Mouse (Mus musculus) cortical plate, adult 2 months (tissue): ENCODE results near the gene Tm9sf1. TPM values are rescaled to one million over a fixed set of nuclear protein-coding genes. Genes with fewer than 3 reads are reported as not detected.
A peak's percentile ranks its signal among the peaks of the same experiment; 100 is the strongest.

Source experiments
- H3K27ac ChIP-seq: fragments of 200-500 bp; 2 replicates; pipeline ENCODE4 v1.5.1; 2012; ENCODE audit warnings: low read length, control low read depth, inconsistent platforms; ENCODE audit not compliant: insufficient read depth
- H3K4me1 ChIP-seq: fragments of 200-500 bp; 2 replicates; pipeline ENCODE4 v1.6.1; 2011; ENCODE audit warnings: low read length; ENCODE audit not compliant: control insufficient read depth, insufficient read depth
- H3K4me3 ChIP-seq: fragments of 200-500 bp; 2 replicates; pipeline ENCODE4 v1.5.1; 2011; ENCODE audit warnings: mild to moderate bottlenecking, low read length, control low read depth; ENCODE audit not compliant: insufficient read depth
- CTCF ChIP-seq: fragments of 200-500 bp; IDR thresholded peaks from 2 replicates; pipeline ENCODE4 v1.5.1; 2011; ENCODE audit warnings: mild to moderate bottlenecking, control low read depth, low read length; ENCODE audit not compliant: insufficient read depth; ENCODE audit errors: extremely low read depth
- POLR2A ChIP-seq: fragments of 200-500 bp; IDR thresholded peaks from 2 replicates; pipeline ENCODE4 v1.6.1; 2011; ENCODE audit warnings: mild to moderate bottlenecking, low read length, control low read depth; ENCODE audit not compliant: insufficient read depth; ENCODE audit errors: extremely low read depth
- polyA plus RNA-seq: library from polyadenylated mRNA; depleted of rRNA; stranded (reverse); fragments of >200 nt; gene quantifications from 2 replicates; pipeline ENCODE4 v1.2.3, GENCODE M21; 2012; rRNA removed

Tm9sf1 gene
- polyA plus RNA-seq, 1 experiment = 30.8 TPM

DNA sequence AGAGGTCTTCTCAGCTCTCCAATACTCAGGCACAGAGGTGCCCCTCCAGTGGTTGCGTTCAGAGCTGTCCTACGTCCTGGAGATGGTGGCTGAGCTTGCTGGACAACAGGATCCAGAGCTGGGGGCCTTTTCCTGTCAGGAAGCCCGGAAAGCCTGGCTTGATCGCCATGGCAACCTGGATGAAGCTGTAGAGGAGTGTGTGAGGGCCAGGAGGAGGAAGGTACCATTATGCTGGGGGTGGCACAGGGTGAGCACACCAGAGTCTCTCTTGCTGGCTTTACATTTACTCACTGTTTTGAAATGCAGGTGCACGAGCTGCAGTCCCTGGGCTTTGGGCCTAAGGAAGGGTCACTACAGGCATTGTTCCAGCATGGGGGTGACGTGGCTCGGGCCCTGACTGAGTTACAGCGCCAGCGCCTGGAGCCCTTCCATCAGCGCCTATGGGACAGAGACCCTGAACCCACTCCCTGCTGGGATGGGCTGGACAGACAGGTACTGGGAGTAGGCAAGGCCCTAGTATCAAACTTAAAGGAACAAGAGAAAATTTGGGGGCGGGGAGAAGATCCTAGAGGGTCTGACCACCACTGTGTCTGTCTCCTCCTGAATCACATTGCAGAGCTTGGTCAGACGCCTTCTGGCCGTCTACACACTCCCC is 47.4 kb downstream of the Tm9sf1 start:
- Histone ChIP-seq H3K27ac (no peak overlapping the region), H3K4me1 (no peaks in the 10 kb centered on the region; the same call in 1 of the 2 replicates), H3K4me3 (no peak overlapping the region)
- no peak for TF ChIP-seq POLR2A
- TF ChIP-seq CTCF = no peak

DNA sequence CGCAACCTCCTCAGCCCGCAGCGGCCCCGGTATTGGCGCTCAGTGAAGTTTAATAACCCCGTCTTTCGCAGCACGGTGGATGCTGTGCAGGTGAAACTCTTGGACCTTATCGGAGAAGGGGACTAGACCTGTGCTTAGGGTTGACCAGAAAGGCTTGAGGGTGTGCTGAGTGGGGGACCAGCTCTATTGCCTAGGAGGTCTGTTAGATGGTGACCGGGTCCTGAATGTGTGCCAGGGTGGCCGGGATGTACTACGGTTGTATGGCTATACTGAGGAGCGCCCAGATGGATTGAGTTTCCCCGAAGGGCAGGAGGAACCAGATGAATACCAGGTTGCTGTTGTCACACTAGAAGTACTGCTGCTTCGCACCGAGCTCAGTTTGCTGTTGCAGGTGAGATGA is 51.4 kb downstream of the Tm9sf1 start:
- Histone ChIP-seq H3K27ac (no peak overlapping the region), H3K4me1 (no peaks in the 10 kb centered on the region; the same call in 1 of the 2 replicates), H3K4me3 (peak overlapping the region; percentile 72)
- TF ChIP-seq CTCF (no peak), POLR2A (no peak)

DNA sequence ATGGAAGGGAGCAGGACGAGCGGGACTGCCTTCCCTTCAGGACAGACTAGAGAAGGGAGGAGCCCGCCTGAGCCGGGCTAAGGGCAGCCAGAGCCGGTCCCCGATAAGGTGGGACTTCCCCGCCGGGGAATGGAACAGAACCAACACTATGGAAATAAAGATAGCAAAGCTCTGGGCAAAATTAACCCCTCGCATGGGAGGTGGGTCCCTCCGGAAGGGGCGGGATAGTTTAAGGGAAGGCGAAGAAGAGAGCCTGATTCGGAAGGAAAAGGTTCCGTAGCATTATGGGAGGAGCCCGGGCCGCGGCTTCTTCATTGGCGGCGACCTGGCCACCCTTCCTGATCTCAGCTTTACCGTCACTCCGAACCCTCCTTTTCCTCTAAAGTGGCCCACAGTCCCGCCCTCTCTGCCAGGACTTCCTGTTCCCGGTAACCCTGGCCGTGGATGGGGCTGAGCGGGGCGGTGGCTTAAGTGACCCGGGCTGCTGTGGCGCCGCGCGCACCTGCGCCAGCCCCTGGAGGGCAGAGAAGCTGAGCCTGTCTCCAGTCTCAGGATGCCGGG is 52.2 kb downstream of the Tm9sf1 start, which contains the start of gene Rnf31:
TSS of gene Rnf31 (plus strand) at position 378 of the 561 bp plus-strand sequence.
- peak within 1 kb of the TSS; percentile 72 for H3K4me3 ChIP-seq
- H3K4me1 ChIP-seq = no peaks in the 10 kb centered on the region; the same call in 1 of the 2 replicates
- TF ChIP-seq POLR2A = peak; percentile 75
- TF ChIP-seq CTCF = no peak
- H3K27ac ChIP-seq = peak within 1 kb of the TSS; percentile 79

DNA sequence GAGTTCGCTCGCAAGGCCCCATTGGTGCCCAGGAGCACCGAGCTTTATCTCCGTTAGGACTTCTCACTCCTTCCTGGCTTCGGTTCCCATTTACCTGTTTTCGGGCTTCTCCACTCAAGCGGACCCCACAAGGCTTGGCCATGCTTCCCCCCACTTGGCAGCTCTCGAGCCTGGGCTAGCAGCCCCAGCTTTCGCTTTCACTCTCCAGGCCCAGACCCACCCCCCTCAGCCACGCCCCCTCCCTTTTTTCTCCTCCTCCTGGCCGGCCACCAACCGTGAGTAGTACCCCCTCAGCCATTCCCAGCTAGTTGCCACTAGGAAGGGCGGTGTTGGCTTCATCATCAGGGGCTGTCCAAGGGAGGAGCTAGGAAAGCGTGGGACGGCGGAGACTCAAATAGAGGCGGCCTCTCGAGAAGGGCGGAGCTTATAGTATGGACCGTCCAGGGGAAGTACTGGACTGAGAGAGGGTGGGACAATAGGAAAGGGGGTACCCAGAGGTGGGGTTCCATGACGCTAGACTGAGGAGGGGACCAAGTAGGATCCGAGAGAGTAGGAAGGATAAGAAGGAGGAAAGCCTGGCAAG is 52.8 kb downstream of the Tm9sf1 start, which contains the start of gene Psme2:
TSS of gene Psme2 (minus strand) at position 366 of the 583 bp plus-strand sequence.
- H3K27ac ChIP-seq = peak within 1 kb of the TSS; percentile 79
- peak; percentile 80 for TF ChIP-seq POLR2A
- TF ChIP-seq CTCF = no peak
- H3K4me3 ChIP-seq = peak within 1 kb of the TSS; percentile 72
- H3K4me1 ChIP-seq = no peaks in the 10 kb centered on the region; the same call in 1 of the 2 replicates

DNA sequence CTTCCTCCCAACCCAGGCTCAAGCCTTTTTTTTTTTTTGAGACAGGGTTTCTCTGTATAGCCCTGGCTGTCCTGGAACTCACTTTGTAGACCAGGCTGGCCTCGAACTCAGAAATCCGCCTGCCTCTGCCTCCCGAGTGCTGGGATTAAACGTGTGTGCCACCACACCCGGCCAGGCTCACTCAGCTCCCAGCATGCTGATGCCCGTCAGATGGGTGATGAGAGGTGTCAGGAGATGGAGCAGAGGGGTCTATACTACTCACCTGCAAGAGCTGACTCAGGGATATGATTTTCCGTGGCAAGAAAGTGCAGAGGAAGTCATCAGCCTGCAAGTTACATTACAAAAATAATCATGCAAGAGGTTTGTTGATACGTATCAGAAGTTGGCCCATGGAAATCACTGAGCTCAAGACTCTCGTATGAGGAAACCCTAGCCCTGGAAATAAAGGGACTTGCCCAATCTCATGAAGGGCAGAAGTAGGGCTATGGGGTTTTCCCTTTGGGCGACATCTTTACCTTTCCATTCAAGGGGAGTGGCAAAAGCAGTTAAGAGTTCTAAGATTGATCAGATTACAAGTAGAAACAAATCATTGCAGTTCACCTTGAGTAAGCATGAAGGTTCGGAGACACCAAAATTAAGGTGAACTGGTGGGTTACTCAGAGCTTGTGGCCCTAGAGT is 53.7 kb downstream of the Tm9sf1 start:
- TF ChIP-seq CTCF = no peak
- no peak for TF ChIP-seq POLR2A
- Histone ChIP-seq H3K4me3 (peak overlapping the region; percentile 72), H3K27ac (no peak overlapping the region), H3K4me1 (no peaks in the 10 kb centered on the region; the same call in 1 of the 2 replicates)

DNA sequence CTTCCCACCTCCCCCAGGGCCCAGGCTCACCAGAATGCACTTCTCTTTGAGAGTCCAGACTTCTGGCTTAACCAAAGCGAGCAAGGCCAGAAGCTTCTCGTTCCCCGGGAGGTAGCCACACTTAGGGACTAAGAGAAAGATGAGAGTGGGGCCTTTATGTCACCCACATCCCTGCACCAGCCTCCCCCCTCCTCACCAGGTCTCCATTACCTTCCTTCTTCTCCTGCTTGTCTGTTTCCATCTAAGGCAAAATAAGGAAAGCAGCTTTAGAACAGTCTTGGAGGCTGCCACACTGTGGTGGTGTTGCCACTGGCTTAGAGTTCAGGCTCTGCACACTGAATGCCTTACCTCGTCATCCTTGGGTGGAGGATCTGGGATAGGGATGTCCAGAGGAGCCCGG is 54.3 kb downstream of the Tm9sf1 start:
- Histone ChIP-seq H3K27ac (no peak overlapping the region), H3K4me1 (no peaks in the 10 kb centered on the region; the same call in 1 of the 2 replicates), H3K4me3 (no peak overlapping the region)
- TF ChIP-seq CTCF (no peak), POLR2A (no peak)

DNA sequence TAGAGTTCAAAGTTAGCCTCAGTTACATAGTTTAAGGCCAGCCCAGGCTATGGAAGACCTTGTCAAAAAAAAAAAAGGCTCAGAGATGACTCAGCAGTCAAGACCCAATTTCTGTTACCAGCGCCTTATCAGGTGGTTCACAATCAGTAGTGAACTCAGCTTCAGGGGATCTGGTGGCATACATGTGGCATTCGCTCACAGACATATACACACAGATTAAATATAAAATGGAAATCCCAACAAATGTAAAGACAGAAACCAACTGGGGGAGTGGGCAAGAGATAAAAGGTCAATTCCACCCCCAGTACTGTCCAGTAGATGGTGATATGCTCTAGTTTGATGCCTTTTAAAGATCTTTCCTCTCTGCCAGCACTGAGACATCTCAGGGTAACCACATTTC is 57.5 kb downstream of the Tm9sf1 start:
- Histone ChIP-seq H3K4me1 (no peaks in the 10 kb centered on the region), H3K4me3 (no peak overlapping the region), H3K27ac (no peak overlapping the region)
- no peak for TF ChIP-seq CTCF
- no peak for TF ChIP-seq POLR2A

Other genes with a start within 250 kb of the Tm9sf1 start
- 14.3 and 16.0 TPM in 2 replicates for gene Dhrs4, start 165.0 kb downstream of the Tm9sf1 start, polyA plus RNA-seq
- gene Carmil3, start 153.2 kb downstream of the Tm9sf1 start, polyA plus RNA-seq = 56.0 and 63.7 TPM in 2 replicates
- 195 and 268 TPM in 2 replicates for gene Cpne6, start 133.4 kb downstream of the Tm9sf1 start, polyA plus RNA-seq
- 0.21 and 0.66 TPM in 2 replicates for gene Nrl, start 118.8 kb downstream of the Tm9sf1 start, polyA plus RNA-seq
- gene Pck2, start 103.5 kb downstream of the Tm9sf1 start, polyA plus RNA-seq = 27.2 and 35.7 TPM in 2 replicates
- 94.6 and 110 TPM in 2 replicates for gene Dcaf11, start 83.8 kb downstream of the Tm9sf1 start, polyA plus RNA-seq
- 0.86 and 1.7 TPM in 2 replicates for gene A730061H03Rik, start 83.4 kb downstream of the Tm9sf1 start, polyA plus RNA-seq
- not detected in 2 replicates for gene Fitm1, start 68.2 kb downstream of the Tm9sf1 start, polyA plus RNA-seq
- 50.2 and 61.4 TPM in 2 replicates for gene Psme1, start 65.7 kb downstream of the Tm9sf1 start, polyA plus RNA-seq
- gene Emc9, start 58.5 kb downstream of the Tm9sf1 start, polyA plus RNA-seq = 51.9 and 55.3 TPM in 2 replicates
- 37.3 and 44.5 TPM in 2 replicates for gene Psme2, start 52.7 kb downstream of the Tm9sf1 start, polyA plus RNA-seq
- gene Rnf31, start 52.1 kb downstream of the Tm9sf1 start, polyA plus RNA-seq = 22.5 and 24.7 TPM in 2 replicates
- 18.2 and 21.2 TPM in 2 replicates for gene Irf9, start 40.2 kb downstream of the Tm9sf1 start, polyA plus RNA-seq
- 5.0 and 5.8 TPM in 2 replicates for gene Rec8, start 25.8 kb downstream of the Tm9sf1 start, polyA plus RNA-seq
- gene Ipo4, start 7.8 kb downstream of the Tm9sf1 start, polyA plus RNA-seq = 152 and 165 TPM in 2 replicates
- 6.5 and 6.6 TPM in 2 replicates for gene Gm49378, start 5.9 kb downstream of the Tm9sf1 start, polyA plus RNA-seq
- 0.79 and 1.0 TPM in 2 replicates for gene Tssk4, start 6.4 kb upstream of the Tm9sf1 start, polyA plus RNA-seq
- 46.8 and 47.9 TPM in 2 replicates for gene Mdp1, start 16.7 kb upstream of the Tm9sf1 start, polyA plus RNA-seq
- gene Gmpr2, start 28.1 kb upstream of the Tm9sf1 start, polyA plus RNA-seq = 31.4 and 35.1 TPM in 2 replicates
- gene Nedd8, start 28.3 kb upstream of the Tm9sf1 start, polyA plus RNA-seq = 346 and 353 TPM in 2 replicates
- 16.1 and 18.7 TPM in 2 replicates for gene Tinf2, start 38.0 kb upstream of the Tm9sf1 start, polyA plus RNA-seq
- gene Tgm1, start 70.1 kb upstream of the Tm9sf1 start, polyA plus RNA-seq = 0.04 and 0.08 TPM in 2 replicates
- 64.7 and 67.9 TPM in 2 replicates for gene Rabggta, start 78.5 kb upstream of the Tm9sf1 start, polyA plus RNA-seq
- gene Dhrs1, start 101.9 kb upstream of the Tm9sf1 start, polyA plus RNA-seq = 117 TPM in 2 replicates
- 9.1 and 9.2 TPM in 2 replicates for gene Nop9, start 101.9 kb upstream of the Tm9sf1 start, polyA plus RNA-seq
- 16.9 and 18.2 TPM in 2 replicates for gene Cideb, start 114.7 kb upstream of the Tm9sf1 start, polyA plus RNA-seq
- gene Ltb4r2, start 117.6 kb upstream of the Tm9sf1 start, polyA plus RNA-seq = 0.15 and 0.17 TPM in 2 replicates
- 0.25 and 0.45 TPM in 2 replicates for gene Ltb4r1, start 122.2 kb upstream of the Tm9sf1 start, polyA plus RNA-seq
- gene Adcy4, start 140.3 kb upstream of the Tm9sf1 start, polyA plus RNA-seq = 3.4 and 4.4 TPM in 2 replicates
- gene Ripk3, start 145.1 kb upstream of the Tm9sf1 start, polyA plus RNA-seq = 0.66 and 1.0 TPM in 2 replicates
- gene Nfatc4, start 179.3 kb upstream of the Tm9sf1 start, polyA plus RNA-seq = 1.8 and 2.0 TPM in 2 replicates
- gene Nynrin, start 210.2 kb upstream of the Tm9sf1 start, polyA plus RNA-seq = 2.6 and 2.8 TPM in 2 replicates
- gene Cbln3, start 240.6 kb upstream of the Tm9sf1 start, polyA plus RNA-seq = 0.42 and 0.68 TPM in 2 replicates
- 11.4 TPM in 2 replicates for gene Khnyn, start 241.1 kb upstream of the Tm9sf1 start, polyA plus RNA-seq